Mouse (Mus musculus) spleen, adult 2 months (tissue): Measurements from ENCODE around the gene Stx8.

ENCODE experiments used
- CTCF ChIP-seq: fragments of 200-500 bp; IDR thresholded peaks from 2 replicates; pipeline ENCODE4 v1.5.1; 2011; ENCODE audit warnings: mild to moderate bottlenecking, inconsistent platforms; ENCODE audit not compliant: insufficient read depth, insufficient read length, insufficient replicate concordance; ENCODE audit errors: extremely low read depth
- POLR2A ChIP-seq: fragments of 200-500 bp; IDR thresholded peaks from 2 replicates; pipeline ENCODE4 v1.6.1; 2011; ENCODE audit warnings: low read depth, low read length, inconsistent platforms

DNA sequence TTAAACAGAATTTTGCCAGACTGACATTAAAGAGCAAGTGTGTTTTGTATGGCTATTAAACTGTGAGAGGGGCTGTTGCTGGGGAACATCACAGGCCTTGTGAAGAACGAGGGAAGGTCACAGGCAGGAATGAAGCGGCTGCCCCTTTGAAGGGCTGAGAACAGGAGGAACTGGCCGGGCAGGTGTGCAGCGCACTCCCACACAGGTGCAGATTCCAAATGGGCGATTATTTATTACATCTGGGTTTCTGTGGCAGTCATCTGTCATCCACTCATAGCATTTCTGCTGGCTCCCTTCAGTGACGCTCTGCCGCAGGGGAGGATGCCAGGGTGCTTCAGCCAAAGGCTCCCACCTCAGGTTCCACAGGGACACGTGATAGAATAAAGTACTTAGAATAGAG is 170.7 kb downstream of the Stx8 start:
- no peak for TF ChIP-seq CTCF
- TF ChIP-seq POLR2A: no peak
